Mouse (Mus musculus): ENCODE measurements at regions not wholly inside any gene's neighbourhood (a gene's known extent, or its start where the extent isn't known, plus 50 kb on each side); places are given as distances from the start of the nearest gene placed in this dataset.

GRCm38 (mm10) chr1:81516575-81517210, 439.9 kb downstream of the Nyap2 start:
- DNase-seq: peak; percentile 21 to 31

DNA sequence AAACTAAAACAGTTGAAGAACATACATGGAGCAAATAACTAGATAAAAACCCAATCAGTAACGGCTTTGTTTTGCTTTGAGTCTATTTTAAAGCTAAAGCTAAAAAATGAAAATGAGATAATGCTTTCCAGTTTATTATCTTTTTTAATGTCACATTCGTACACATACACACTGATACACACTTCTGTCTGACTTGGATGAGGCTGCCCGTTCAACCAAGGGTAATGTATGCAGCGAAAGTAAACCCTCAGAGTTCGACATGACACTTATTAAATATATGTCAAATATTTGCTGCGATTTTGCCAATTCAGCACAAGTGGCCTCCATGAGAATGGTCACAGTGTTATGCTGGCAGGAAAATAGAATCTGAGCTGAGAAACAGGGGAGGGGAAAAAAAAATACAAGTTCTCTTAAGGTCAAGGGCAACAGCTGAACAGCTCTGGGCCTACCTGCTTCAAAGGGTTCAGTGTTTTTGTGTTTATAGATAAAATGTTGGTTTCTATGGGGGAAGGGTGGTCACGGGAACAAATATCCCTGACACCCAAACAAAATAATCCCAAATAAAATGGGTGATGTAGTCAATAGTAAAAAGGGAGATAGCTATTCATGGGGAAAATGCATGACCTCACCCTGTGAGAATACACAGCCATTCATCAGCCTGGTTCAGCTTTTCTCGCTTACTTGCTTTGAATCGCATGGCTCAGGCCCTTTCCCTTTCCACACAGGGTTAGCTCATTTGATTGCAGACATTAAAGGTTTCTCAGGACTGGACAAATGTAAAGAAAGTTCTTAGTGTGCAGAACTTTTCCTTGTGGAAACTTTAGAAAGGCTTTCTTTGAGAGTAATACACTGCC, 443.9 kb downstream of the Nyap2 start:
- DNase-seq: no peak

GRCm38 (mm10) chr1:81522929-81523328, 446.2 kb downstream of the Nyap2 start:
- no peak for DNase-seq

DNA sequence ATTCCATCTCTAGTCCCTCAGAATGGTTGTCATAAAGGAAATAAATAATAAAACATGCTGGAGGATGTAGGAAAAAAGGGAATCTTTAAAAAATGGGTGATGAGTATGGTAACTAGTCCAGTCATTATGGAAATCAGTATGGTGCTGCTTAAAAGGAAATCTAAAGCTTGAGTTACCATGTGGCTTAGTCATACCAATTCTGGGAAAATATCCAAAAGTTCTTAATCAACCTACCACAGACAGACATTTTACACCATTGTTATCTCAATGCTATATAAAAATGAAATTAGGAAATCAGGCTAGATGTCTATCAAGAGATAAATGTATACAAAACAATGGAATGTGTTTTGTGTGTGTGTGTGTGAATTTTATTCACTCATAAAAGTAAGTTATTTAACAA, 449.1 kb downstream of the Nyap2 start:
- DNase-seq: no peak

DNA sequence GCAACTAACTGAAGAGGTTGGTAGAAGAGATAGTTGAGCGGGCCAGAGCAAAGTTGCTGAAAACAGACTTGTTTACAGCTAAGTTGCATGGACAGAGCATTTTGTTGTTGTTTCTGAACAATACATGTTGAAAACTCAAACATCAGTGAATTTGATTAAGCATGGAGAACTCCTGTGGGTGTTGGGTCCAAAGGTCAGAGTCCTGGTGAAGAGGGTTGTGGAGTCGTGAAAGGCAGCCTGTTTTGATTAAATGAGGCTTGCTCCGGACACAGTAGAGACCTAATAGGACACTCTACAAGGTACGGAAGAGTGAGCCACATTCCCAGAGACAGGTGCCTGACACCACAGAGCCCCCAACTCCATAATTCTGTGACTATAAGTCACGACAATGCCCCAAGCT, 461.1 kb downstream of the Nyap2 start:
- DNase-seq: no peak

DNA sequence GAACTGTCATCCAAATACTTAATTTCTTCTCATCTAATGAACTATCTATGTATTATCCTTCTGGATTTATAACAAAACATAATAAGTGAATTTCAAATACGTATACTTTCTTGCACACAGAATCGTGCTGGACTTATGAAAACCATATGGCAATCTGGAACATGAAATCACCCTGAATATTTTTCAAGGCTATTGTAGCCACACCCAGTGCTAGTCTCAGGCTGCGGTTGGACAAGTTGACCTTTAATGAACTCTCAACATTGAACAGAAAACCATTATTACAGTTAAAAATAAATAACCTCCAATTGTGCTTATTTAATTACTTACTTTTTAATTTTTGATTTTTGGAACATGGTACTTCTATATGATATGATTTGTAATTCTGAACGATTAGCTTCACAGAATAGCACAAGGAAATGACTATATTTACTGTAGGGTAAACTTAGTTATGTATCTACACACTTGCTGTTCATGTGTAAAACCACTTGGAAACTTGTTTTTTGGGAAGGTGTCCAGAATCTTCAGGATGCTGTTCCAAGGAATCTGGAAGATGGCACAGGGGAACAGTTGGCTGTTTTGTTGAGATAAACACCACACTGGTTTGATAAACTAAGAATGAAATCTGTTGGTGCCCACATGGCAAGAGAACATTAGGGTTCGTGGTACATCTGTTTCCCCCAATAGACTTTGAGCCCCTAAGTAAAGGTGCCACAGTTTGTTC, 463.0 kb downstream of the Nyap2 start:
- no peak for DNase-seq

GRCm38 (mm10) chr1:81548906-81549305, 472.2 kb downstream of the Nyap2 start:
- DNase-seq: no peak

- no peak for DNase-seq
Observed at GRCm38 (mm10) chr1:81549706-81550105, 473.0 kb downstream of the Nyap2 start.

DNA sequence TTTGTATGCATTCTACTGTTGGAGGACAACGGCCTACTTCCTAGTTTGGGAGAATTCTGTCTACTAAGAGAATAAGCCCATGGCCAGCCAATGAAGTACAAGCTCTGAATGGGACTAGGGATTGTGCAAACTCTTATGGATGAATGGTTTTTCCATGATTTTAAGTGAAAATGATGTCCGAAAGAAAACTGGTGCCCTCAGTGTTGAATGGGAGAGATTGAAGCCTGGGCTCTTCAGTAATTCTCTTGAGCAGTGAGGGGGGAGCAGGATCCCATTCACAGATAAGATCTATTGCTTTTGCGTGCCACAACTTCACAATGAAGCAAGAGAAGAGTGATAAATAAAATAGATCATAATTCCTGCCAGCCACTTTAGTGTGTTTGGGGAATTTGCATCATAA, 476.0 kb downstream of the Nyap2 start:
- DNase-seq: no peak

GRCm38 (mm10) chr1:81576965-81577664, 500.4 kb downstream of the Nyap2 start:
- no peak for DNase-seq

DNA sequence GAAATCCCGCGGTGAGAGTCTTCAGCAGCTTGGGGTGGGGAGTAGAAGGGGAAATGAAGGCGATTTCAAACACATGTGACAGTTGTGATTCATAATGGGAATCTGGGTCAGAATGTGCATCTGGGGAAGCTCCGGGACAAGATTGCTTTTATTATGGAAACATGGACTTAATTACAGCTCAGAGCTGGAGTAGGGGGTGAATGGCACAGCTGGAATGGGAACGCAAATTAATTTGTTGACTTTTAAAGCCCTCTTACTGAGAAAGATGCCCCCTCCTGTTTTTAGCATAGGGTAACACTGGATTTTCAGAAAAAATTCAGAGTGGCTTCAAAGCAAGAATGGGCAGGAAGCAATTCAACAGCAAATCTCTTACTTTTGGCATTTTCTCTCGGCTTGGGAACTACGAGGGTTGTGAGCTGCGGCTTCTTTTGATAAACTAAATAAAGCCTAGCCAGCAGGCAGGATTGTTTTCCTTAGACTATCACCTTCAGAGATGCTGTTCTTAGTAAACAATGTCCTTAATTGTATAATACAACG, 501.0 kb downstream of the Nyap2 start:
- no peak for DNase-seq

- DNase-seq: no peak
Observed at GRCm38 (mm10) chr1:81581208-81581607, 504.5 kb downstream of the Nyap2 start.

DNA sequence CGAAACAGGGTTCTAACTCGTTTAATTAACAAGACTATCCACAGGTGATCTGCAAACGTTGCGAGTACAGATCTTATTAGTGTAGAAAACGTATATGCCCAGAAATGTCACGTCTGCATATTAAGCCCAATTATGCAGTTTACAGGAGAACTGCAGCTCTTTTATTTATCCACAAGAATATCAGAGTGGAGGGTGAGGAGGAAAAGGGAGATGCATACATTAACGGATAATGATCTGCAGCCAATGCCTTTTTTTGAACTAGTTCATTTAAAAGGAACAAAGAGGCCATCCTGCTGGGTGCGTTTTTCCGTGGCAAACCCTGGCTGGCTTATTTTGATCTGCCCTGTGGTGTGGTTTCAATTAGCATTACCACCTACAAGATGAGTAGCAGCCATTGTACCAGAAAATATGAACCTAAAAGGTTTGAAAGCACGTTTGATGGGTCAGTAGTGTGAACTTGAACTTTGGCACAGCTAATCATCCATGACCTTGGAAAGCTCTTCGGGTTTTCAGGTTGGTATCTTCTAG, 511.1 kb downstream of the Nyap2 start:
- no peak for DNase-seq

- DNase-seq: no peak
Observed at GRCm38 (mm10) chr1:81591623-81592022, 514.9 kb downstream of the Nyap2 start.

DNA sequence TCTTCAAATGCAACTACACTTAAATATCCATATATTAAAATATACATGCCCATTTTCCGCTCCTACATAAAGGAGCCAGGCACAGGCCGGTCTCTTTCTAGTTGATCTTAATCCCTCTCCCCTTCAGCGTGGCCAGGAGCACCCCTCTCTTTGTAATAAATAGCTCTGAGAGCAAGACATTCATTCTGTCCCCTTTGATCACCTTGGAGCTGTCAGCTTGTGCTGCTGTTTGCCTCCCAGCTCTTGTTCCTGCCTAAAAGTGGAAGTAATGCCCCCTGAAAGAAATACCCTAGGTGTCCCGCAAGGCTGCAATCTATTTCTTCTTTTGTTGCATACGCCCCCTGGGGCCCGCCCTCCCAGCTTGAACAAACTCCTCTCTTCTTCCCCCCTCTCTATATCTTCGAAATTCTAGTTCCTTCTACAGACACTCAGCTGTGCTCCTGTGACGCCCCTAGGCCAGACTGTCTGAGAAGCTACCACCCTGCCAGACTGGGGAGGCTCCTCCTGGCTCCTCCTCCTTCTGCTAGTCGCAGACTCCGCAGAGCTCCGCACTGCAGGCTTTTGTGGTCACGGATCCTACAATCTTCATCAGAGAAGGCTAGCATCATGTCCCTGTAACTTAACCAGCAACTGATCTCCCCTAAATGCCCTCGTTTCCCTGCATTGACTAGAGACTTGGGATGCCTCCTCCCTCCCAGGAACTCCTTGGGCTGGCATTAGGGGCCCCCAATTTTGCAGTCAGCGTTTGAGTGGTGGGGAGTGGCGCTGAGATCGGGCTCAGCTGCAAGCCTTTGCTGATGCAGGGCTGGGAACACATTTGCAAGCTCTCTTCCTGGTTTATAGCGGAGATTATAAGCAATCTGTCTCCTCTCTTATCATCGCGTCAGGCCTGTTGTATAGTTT, 516.8 kb downstream of the Nyap2 start:
- peak; percentile 38 to 51 for DNase-seq

- DNase-seq: no peak
Observed at GRCm38 (mm10) chr1:81594183-81594515, 517.4 kb downstream of the Nyap2 start.

- DNase-seq: no peak
Observed at GRCm38 (mm10) chr1:81594606-81595005, 517.9 kb downstream of the Nyap2 start.

DNA sequence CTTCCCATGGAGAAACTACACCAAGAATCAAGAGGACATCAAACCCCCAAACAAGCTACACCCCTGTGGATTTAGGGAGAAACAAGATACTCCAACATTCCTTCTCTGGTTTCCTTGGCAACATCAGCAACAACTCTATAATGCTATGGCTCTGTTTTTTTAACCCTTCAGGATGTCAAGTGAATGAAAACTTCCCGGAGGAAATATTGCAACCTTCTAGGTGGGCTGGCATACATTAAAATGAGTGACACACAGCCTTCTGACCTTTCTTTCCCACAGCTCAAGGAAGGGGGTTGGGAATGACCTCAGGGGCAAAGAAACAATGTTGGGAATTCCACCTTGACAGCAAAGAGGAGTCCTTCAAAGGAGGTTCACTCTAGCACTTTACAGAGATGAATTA, 532.0 kb downstream of the Nyap2 start:
- no peak for DNase-seq

DNA sequence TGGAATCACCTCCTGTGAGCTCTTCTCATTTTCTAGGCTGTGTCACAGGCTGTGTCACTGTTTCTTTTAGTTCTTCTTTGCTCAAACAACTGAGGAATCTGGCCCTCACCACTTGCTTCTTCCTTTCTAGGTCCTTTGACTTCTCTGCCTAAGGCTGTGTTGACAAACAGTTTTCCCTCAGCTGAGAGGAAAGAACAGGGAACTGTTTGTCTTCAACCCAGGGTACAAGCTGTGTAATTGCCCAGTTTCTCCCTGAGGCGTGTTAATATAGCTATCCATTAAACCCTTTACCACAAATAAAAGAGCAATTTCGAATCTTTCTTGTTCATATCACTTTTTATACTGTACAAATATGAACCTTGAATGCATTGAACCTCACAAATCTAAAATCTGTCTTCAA, 542.1 kb downstream of the Nyap2 start:
- DNase-seq: no peak

GRCm38 (mm10) chr1:81624141-81624540, 547.4 kb downstream of the Nyap2 start:
- no peak for DNase-seq

GRCm38 (mm10) chr1:81632704-81633103, 556.0 kb downstream of the Nyap2 start:
- no peak for DNase-seq

GRCm38 (mm10) chr1:81637357-81637756, 560.6 kb downstream of the Nyap2 start:
- no peak for DNase-seq
